Mouse (Mus musculus): ENCODE measurements at regions not wholly inside any gene's neighbourhood (a gene's known extent, or its start where the extent isn't known, plus 50 kb on each side); places are given as distances from the start of the nearest gene placed in this dataset.
A peak's percentile ranks its signal among the peaks of the same experiment; 100 is the strongest.

DNA sequence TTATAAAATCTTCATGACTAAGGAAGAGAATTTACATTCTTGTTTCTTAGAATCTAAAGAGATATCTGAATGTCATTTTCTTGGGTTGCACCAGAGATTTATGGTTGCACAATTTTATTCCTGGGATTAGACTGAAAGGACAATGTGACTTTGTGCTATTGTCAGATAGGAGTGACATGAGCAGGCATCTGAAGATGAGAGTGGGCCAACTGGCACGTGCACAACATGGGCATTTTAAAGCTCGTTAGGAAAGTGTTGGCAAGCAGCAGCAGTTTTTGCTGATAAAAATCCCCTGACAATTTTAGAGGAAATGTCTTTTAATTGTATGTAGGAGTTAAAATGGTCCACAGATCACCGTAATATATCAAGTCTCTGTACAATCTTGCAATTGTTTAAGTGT, 178.9 kb upstream of the Tecrl start:
- no peak for DNase-seq

DNA sequence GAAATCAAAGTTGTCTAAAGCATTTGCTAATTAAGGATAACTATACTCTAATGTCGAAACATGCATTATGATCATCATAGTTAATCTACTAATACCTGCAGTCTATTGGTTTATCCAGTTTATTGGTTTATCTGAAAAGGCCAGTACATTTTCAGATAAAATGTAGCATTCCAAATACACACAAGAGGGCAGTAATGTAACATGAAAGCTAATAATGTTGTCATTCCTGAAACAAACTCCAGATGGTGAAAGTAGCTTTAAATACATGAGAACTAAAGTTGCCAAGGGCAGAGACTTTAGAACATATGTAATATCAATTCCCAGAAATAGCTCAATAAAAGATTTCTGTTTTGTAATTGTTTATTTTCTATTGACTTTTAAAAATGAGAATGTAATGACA, 163.7 kb upstream of the Tecrl start:
- DNase-seq = no peak

GRCm38 (mm10) chr5:83484135-83484534, 129.1 kb upstream of the Tecrl start:
- DNase-seq = peak; percentile 31

DNA sequence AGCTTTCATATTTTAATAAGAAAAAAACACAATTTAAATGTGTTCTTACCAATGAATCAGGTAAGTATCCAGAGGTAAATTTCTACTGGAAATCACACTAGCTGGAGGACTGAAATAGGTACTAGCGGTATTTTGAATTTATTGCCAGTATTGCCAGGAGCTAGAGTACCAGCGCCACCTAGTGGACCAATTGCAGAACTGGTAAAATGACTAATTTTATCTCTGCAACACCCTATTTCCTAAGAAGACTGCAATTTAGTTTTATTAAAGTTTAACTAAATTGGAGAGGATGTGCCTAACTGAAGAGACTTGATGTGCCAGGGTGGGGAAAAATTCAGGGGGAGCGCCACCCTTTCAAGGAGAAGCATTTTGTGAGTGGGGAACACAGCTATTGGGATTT, 85.3 kb upstream of the Tecrl start:
- DNase-seq = peak; percentile 51

GRCm38 (mm10) chr5:83436510-83436909, 81.5 kb upstream of the Tecrl start:
- DNase-seq = no peak

DNA sequence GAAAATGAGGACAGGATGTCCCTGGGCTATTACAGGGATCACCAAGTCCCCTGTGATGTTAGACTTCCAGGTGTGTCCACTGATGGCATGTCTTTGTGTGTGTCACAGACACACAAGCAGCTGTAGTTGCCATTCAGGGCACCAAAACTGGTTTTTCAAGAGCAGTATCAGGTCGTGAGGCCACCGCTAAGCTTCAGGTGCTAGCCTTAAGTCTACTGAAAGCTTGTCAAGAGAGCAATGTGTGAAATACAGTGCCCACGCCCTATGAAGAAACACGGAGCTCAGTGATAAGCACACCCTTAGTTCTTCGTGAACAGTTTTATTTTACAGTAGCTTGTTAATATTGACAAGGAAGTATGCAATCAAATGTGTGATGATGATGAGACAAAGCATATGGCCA, 66.7 kb upstream of the Tecrl start:
- DNase-seq = no peak

GRCm38 (mm10) chr5:83410221-83410620, 55.2 kb upstream of the Tecrl start:
- no peak for DNase-seq

- no peak for DNase-seq
These were observed 50.4 kb upstream of the Tecrl start for GRCm38 (mm10) chr5:83405266-83405954.

Measured in lung, postnatal 14 days (tissue).